Mouse (Mus musculus): ENCODE data around the gene Tescl.

DNA sequence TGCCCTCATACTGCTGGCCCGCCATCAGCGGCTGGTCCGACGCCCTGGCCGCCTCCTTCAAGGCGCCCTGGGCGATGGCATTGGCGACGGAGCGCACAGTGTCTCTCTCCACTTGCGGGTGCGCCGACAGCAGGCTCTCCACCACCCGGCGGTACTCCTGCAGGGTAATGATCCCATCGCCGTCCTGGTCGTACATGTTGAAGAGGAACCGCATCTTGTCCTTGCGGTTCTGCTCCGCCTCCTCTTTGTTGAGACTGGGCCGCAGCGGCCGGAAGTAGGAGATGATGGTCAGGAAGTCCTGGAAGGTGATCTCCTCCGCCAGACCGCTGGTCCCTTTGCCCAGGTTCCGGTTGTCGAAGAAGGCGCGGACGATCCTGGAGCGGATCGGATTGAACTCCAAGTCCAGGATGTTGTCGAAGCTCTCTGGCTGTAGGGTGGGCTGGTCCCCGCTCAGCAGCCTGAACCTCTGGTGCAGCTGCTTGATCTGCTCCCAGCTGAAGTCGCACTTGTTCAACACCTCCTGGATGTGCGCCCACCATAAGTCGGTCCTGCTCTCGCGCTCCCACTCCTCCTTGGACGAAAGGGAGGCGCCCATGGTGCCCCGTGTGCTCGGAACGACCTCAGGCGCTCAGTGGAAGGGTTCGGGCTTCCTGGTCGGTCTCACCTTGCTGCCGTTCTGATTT, at the start of gene Tescl:
- TF ChIP-seq CTCF (IDR thresholded peaks at IDR 0.05; ENCODE audit: insufficient read depth, low read depth, low read length) (no peak), POLR2A (IDR thresholded peaks at IDR 0.05; ENCODE audit: insufficient read depth, low read depth, low read length) (no peak)

Data from olfactory bulb, adult 2 months (tissue).